Mouse (Mus musculus): ENCODE data around the gene Ccdc30. TPM values are rescaled to one million over a fixed set of nuclear protein-coding genes. Genes with fewer than 3 reads are reported as not detected.
"Not testable (repeated sequence)": the region's sequence is repeated elsewhere in the genome, so short reads cannot be mapped to it uniquely, and the experiment has no call there.

The Ccdc30 gene
- polyA plus RNA-seq, 1 experiment from 2014 or later: 7.5 TPM

DNA sequence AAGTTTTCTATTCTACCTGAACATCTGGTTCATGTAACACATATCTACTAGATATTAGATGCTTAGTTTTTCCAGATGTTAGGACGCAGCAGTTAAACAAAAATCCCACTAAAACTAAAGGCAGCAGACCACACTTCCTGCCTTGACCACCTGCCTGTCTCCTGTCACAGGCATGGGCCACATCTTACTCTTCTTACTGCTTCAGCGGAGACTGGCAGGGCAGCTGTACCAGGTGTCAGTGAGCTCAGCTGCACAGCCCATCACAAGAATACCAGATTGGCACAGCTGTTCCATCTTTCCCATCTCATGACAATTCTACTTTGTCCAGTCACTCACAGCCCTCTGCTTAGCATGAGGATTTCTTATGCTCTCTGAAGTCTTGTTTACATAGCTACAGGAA lies 118.0 kb downstream of the Ccdc30 start:
- Histone ChIP-seq H3K4me2 (replicated peaks) (no peak overlapping the region), H3K27me3 (no peaks in the 10 kb centered on the region), H3K9me3 (no peaks in the 10 kb centered on the region), H3K4me3 (no peak overlapping the region), H3K27ac (no peak overlapping the region), H3K36me3 (peaks cover 4% of the 10 kb centered on the region; the same call in 1 of the 2 replicates), H3K9ac (no peak overlapping the region), H3K4me1 (peaks cover 11% of the 10 kb centered on the region)
- no peak for ATAC-seq (ENCODE audit: low FRiP score, low read depth)
- WGBS: 49% methylated on average over 2 of the region's 2 CpGs

DNA sequence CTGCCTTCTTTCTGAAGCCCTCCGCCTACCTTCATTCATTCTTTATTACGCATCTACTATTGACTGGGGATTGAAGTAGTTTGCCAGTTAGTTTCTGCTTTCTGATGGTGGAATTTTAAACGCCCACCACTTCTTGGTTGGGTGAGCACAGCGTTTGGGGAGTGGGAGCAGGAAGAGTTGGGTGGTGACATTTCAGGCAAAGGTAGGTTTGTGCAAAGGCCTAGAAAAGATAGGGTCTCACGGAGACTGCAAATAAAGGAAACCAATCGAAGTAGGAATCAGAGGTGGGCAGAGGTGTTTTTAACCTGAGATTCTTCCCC lies 120.2 kb downstream of the Ccdc30 start:
- ATAC-seq (ENCODE audit: low FRiP score, low read depth): no peak
- peak overlapping the region; percentile 67 for H3K4me2 ChIP-seq (replicated peaks)
- WGBS: 9% methylated on average over 6 of the region's 6 CpGs

DNA sequence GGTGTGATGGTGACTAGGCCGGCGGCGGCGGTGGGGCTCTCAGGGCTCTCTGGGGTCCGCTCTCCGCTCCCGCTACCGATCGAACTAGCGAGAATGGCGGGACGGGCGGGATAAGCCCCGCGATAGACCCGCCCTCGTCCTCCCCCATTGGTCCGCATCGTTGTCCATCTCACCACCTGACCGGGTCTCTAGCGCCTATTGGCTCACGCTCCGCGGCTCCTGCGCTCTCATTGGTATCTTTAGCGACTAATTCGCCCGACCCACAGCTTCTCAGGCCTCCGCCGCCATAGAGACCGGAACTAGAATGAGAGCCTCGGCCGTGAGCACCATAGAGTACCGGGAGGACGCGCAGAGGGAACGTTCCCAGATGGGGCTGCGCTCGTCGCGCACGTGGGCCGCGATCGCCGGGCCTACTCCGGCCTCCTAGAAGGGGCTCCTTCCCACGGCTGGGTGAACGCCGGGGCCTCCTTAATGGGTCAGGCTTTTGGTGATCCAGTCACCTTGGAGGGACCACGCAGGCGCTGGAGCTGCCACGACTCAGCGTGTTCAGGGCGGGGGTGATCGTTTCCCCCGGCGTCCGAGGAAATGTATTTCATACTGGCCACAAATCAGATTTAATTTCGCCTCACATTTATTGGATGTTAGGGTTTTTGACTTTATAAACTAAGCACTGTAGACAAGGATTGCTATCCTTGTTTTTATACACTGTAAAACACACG lies 120.7 kb downstream of the Ccdc30 start, which contains the start of gene Ybx1:
Gene Ybx1 (minus strand): TSS at position 190 of the 719 bp plus-strand sequence.
- peak; percentile 99 for ATAC-seq (ENCODE audit: low FRiP score, low read depth)
- under 1% methylated on average over 61 of the region's 61 CpGs for WGBS
- no peaks in the 10 kb centered on the region for H3K9me3 ChIP-seq
- H3K36me3 ChIP-seq: peaks cover 14% of the 10 kb centered on the region
- peak within 1 kb of the TSS; percentile 95 for H3K9ac ChIP-seq
- H3K4me3 ChIP-seq: peak within 1 kb of the TSS; percentile 85
- H3K27me3 ChIP-seq: no peaks in the 10 kb centered on the region
- peaks cover 25% of the 10 kb centered on the region for H3K4me1 ChIP-seq
- H3K4me2 ChIP-seq (replicated peaks): peak within 1 kb of the TSS; percentile 74
- peak within 1 kb of the TSS; percentile 86 for H3K27ac ChIP-seq

More for the DNA sequence above, 120.2 kb downstream of the Ccdc30 start:
- Histone ChIP-seq H3K36me3 (peaks cover 14% of the 10 kb centered on the region), H3K9me3 (no peaks in the 10 kb centered on the region), H3K4me3 (peak overlapping the region; percentile 85), H3K9ac (peak overlapping the region; percentile 74), H3K4me1 (peaks cover 25% of the 10 kb centered on the region), H3K27me3 (no peaks in the 10 kb centered on the region), H3K27ac (peak overlapping the region; percentile 86)

DNA sequence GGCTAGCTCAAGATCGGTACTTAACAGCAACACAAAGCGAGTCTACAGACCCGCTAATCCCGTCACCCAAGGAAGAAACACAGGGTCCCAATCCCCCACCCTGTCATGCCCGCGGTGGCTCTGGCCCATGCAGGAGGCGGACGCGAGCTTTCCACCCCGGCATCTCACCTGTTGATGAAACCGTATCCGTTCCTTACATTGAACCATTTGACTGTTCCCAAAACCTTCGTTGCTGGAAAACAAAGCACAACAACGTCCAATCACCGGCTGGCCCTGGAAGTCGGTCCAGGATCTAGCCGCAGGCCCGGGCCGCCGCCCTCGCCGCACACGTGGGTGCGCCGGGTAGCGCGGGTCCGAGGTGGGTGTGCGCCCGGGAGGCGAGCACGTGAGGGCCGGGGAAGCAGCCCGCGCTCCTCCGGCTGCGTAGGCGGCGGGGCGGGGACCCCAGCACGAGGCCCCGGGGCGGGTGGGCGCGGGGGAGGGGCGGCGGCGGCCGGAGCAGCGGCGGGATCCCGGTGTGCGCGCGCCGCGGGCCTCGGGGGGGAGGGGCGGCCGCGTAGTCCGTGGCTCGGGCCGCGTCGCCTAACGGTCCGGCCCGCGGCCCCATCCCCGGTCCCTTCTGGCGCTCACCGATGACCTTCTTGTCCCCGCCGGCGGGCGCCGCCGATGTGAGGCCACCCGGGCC lies 121.6 kb downstream of the Ccdc30 start:
- Histone ChIP-seq H3K9me3 (no peaks in the 10 kb centered on the region), H3K9ac (peak overlapping the region; percentile 95), H3K4me2 (replicated peaks) (peak overlapping the region; percentile 74), H3K27me3 (no peaks in the 10 kb centered on the region), H3K27ac (peak overlapping the region; percentile 81), H3K4me1 (peaks cover 25% of the 10 kb centered on the region), H3K4me3 (peak overlapping the region; percentile 85), H3K36me3 (peaks cover 18% of the 10 kb centered on the region)
- WGBS: under 1% methylated on average over 48 of the region's 80 CpGs
- peak; percentile 9; the same call in 1 of the 2 replicates for ATAC-seq (ENCODE audit: low FRiP score, low read depth)

DNA sequence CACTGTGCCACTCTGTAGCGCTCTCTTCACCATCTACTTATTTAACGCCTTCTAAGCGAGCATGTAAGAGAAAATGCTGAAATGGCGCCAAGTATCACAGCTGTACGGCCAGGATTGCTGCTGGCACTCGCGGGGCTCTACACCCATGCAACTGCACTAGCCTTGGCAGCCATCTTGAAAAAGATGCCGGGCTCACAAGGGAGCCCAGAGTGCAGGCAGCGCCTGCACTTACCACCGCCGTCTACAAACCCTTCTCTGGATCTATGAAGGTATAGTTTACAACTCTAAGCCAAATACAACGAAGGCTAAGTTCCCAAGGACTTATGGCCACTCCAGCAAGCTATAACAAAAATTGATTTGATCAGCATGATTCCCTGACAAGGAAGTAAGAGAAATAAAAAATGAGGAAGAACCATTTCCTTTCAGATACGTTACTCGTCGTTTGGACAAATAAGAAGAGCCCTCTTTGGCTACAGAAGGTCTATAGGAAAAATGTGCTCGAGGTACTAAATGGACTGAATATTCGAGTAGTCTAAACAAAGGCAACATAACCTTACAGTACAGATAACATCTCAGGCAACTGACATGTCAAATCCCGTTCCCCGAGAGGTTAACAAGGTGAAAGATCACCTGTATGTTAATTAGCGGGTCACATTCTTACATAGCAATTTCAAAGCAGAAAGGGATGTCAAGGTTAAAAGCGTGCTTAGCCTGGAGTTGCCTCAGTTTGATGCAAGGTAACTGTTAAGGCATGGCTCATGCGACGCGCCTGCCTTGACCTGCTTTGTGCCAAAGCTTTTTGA lies 122.3 kb downstream of the Ccdc30 start:
- Histone ChIP-seq H3K27ac (peak overlapping the region; percentile 81), H3K27me3 (no peaks in the 10 kb centered on the region), H3K9ac (peak overlapping the region; percentile 95), H3K4me1 (peaks cover 25% of the 10 kb centered on the region), H3K4me3 (peak overlapping the region; percentile 85), H3K4me2 (replicated peaks) (peak overlapping the region; percentile 74), H3K36me3 (peaks cover 22% of the 10 kb centered on the region), H3K9me3 (no peaks in the 10 kb centered on the region)
- under 1% methylated on average over 24 of the region's 24 CpGs for WGBS
- ATAC-seq (ENCODE audit: low FRiP score, low read depth): no peak

DNA sequence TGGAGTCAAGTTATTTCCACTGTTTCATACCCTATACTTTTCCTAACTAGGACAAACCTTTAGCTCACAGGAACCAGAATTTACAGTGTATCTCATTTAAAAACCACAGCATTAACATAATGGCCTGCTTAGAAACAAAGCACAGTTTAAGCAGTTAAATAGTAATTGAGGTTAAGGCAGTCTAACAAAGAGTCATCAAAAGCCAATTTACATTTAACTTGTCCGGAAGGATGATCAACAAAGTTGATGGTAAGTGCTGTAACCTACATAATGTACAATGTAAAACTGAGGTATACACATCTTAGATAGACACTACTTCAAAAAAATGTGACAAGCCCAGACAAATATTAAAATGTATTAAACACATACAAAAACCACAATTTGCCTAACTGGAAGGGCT lies 123.4 kb downstream of the Ccdc30 start:
- ATAC-seq (ENCODE audit: low FRiP score, low read depth): no peak
- Histone ChIP-seq H3K9me3 (no peaks in the 10 kb centered on the region), H3K36me3 (peaks cover 22% of the 10 kb centered on the region), H3K4me1 (peaks cover 25% of the 10 kb centered on the region), H3K4me3 (peak overlapping the region; percentile 85), H3K4me2 (replicated peaks) (peak overlapping the region; percentile 74), H3K27me3 (no peaks in the 10 kb centered on the region), H3K27ac (no peak overlapping the region), H3K9ac (peak overlapping the region; percentile 95)
- 88% methylated on average over 1 of the region's 1 CpGs for WGBS

DNA sequence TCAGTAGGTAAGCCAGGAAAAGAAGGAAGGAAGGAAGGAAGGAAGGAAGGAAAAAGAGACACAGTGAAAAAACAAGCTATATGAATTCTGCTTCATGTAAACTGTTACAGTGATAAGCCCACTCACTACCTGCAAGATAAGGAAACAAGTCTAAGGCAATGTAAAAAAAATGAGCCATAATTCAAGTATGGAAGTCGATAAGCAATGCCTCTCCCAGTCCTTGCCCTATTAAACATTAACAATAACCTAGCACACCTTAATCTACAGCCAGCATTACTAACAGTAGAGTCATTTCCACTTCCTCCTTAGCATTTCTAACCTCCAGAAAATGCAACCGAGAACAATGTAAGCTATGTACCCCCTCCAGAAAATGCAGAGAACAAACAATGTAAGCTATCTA lies 130.0 kb downstream of the Ccdc30 start:
- H3K4me2 ChIP-seq (replicated peaks): no peak overlapping the region
- WGBS: 80% methylated on average over 2 of the region's 2 CpGs
- no peak for ATAC-seq (ENCODE audit: low FRiP score, low read depth)
- H3K27ac ChIP-seq: no peak overlapping the region
- no peaks in the 10 kb centered on the region for H3K27me3 ChIP-seq
- no peak overlapping the region for H3K4me3 ChIP-seq
- no peaks in the 10 kb centered on the region for H3K9me3 ChIP-seq
- no peak overlapping the region for H3K9ac ChIP-seq
- H3K36me3 ChIP-seq: peaks cover 64% of the 10 kb centered on the region
- 0 out of 2 replicates have a peak, but pooled peaks cover 1% of the 10 kb centered on the region for H3K4me1 ChIP-seq

DNA sequence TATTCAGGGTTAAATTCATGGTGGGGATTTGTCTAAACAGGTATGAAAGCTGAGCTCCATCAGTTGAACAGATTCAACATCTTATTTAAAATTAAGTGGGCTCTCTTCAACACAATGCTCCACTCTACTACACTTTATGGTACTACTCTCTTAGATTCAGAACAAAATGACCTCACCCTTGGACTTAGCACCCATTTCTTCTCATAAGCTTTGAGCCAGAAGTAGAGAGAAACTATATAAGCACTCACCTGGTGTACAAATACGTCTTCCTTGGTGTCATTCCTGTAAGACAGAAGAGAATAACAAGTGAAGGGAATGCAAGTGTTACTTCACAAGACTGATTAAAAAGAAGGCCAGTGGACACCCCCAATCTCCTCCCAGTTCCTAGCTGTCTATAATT lies 130.5 kb downstream of the Ccdc30 start:
- no peak for ATAC-seq (ENCODE audit: low FRiP score, low read depth)
- Histone ChIP-seq H3K4me2 (replicated peaks) (no peak overlapping the region), H3K27me3 (no peaks in the 10 kb centered on the region), H3K9me3 (no peaks in the 10 kb centered on the region), H3K4me3 (no peak overlapping the region), H3K4me1 (no peaks in the 10 kb centered on the region), H3K9ac (no peak overlapping the region), H3K36me3 (peaks cover 67% of the 10 kb centered on the region), H3K27ac (no peak overlapping the region)
- WGBS: 84% methylated on average over 1 of the region's 1 CpGs

DNA sequence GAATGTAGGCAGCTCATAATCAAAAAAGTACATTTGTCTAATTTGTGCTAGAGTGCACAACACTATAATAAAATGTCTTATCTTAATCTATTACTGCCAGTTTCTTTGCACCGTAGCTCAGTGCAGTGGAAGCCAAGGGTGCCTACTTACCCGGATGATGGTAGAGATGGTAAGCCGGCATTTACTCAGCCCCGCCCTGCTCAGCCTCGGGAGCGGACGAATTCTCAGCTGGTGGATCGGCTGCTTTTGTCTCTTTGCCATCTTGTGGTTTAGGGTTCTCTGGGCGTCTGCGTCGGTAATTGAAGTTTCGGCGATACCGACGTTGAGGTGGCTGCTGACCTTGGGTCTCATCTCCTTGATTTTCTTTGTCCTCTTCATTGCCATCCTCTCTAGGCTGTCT lies 136.5 kb downstream of the Ccdc30 start:
- H3K36me3 ChIP-seq: peaks cover 93% of the 10 kb centered on the region
- H3K4me1 ChIP-seq; H3K9ac ChIP-seq; H3K27ac ChIP-seq; H3K27me3 ChIP-seq; ATAC-seq (ENCODE audit: low FRiP score, low read depth); H3K4me3 ChIP-seq; H3K4me2 ChIP-seq (replicated peaks); H3K9me3 ChIP-seq: not testable (repeated sequence)
- WGBS: 92% methylated on average over 15 of the region's 15 CpGs

DNA sequence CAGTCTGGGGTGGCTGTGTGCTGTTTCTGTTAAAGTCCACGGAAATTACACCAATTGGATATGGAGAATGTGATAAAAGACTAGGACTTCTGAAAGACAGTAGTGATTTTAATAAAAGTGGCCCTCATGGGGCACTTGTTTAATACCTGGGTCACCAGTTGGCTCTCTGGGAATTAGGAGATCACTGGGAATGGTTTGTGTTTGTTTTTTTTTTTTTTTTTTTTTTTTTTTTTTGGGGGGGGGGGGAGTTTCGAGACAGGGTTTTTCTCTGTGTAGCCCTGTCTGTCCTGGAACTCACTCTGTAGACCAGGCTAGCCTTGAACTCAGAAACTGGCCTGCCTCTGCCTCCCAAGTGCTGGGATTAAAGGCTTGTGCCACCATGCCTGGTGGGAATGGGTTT lies 139.6 kb downstream of the Ccdc30 start:
- Histone ChIP-seq H3K27ac (no peak overlapping the region), H3K4me3 (no peak overlapping the region), H3K9ac (no peak overlapping the region), H3K4me2 (replicated peaks) (no peak overlapping the region), H3K9me3 (no peaks in the 10 kb centered on the region), H3K4me1 (no peaks in the 10 kb centered on the region), H3K27me3 (no peaks in the 10 kb centered on the region), H3K36me3 (peaks cover 94% of the 10 kb centered on the region)
- ATAC-seq (ENCODE audit: low FRiP score, low read depth): no peak
- 76% methylated on average over 1 of the region's 2 CpGs for WGBS

DNA sequence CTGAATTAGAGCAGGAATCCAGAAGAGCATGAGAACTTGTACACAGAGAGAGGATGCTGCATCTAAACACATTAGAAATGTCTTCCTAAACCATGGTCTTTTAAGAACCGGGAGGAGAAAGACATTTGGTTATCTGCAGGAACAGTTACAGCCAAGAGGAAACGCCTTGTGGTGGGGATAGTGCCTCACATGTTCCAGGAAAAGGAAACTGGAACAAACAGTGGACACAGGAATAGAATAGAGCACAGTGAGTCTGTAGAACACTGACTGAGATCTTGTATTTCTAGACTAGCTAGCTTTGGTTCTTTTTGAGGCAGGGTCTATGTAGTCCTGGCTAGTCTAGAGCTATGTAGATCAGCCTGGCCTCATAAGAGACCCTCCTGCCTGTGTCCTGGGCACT lies 140.1 kb downstream of the Ccdc30 start:
- Histone ChIP-seq H3K36me3 (peaks cover 95% of the 10 kb centered on the region), H3K27ac (no peak overlapping the region), H3K9me3 (no peaks in the 10 kb centered on the region), H3K9ac (no peak overlapping the region), H3K4me1 (no peaks in the 10 kb centered on the region), H3K4me2 (replicated peaks) (no peak overlapping the region), H3K27me3 (no peaks in the 10 kb centered on the region), H3K4me3 (no peak overlapping the region)
- ATAC-seq (ENCODE audit: low FRiP score, low read depth): no peak
- WGBS: 85% methylated on average over 2 of the region's 2 CpGs

DNA sequence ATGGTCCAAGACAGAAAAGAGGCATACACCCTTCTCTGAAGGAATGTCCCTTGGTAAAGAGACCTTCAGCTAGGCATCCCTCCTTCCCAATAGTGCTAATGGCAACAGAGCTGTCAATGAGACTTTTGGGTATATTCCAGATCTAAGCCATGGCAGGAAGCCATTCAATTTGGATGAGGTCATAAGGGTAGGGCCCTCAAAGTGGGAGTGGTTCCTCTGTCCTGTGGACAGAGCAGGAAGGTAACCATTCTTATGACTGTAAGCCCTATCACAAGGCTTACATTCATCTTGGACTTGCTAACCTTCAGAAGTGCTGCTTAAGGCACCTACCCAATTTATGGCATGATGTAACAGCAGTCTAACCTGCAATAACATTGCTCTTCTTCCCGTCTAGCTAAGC lies 140.7 kb downstream of the Ccdc30 start:
- Histone ChIP-seq H3K4me3 (no peak overlapping the region), H3K9ac (no peak overlapping the region), H3K9me3 (no peaks in the 10 kb centered on the region), H3K27ac (no peak overlapping the region), H3K4me2 (replicated peaks) (no peak overlapping the region), H3K27me3 (no peaks in the 10 kb centered on the region), H3K4me1 (no peaks in the 10 kb centered on the region), H3K36me3 (peaks cover 95% of the 10 kb centered on the region)
- 80% methylated on average over 1 of the region's 1 CpGs for WGBS
- ATAC-seq (ENCODE audit: low FRiP score, low read depth): no peak

All from limb, embryonic 13.5 days (tissue).